Mouse (Mus musculus) R1 (cell line): ENCODE data around the gene Adcy9.

Source experiments
- DNase-seq: peaks from one replicate; pipeline ENCODE4 v3.0.0-alpha.2; 2018; ENCODE audit warnings: low read depth, low spot score

Adcy9 gene

DNA sequence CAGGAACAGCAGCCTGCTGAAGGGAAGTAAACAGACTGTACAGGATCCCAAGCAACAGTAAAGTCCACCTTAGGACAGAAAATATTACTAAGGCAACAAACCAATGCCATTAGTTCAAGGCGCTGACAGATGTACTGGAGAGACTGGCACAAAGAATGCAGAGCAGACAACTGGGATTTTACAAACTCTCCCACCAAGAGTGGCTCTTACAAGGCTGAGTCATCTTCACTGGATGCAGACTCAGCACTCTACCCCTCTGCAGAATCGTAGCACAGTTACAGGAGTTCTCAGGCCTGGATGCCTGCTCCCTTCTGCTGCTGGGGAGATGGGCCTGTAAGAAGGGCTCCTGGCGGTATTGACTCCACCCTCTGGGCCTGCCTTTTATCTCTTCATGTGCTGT lies 99.4 kb downstream of the Adcy9 start:
- no peak for DNase-seq

DNA sequence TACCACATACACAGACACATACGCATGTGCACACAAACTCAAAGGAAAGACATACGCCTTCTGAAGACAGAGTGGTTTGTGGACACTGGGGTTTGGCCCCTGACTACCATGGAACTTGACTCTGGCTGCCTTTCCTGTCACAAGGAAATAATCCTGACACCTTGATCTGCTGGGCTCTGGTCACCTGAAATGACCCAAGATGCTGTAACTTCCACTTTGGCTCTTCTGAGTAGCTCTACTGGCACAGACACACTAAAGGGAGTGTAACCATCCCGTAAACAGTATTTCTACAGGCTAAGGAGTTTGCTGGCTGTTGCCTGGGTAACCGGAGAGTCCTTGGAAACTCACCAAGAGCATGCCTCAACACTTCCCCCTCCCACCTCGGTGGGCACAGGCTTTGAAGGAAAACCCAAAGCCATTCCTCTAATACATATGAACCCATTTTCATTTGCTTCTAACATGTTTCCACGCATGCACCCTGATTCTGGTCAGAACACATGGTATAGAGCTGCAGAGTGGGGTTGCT lies 102.2 kb downstream of the Adcy9 start:
- DNase-seq = no peak

DNA sequence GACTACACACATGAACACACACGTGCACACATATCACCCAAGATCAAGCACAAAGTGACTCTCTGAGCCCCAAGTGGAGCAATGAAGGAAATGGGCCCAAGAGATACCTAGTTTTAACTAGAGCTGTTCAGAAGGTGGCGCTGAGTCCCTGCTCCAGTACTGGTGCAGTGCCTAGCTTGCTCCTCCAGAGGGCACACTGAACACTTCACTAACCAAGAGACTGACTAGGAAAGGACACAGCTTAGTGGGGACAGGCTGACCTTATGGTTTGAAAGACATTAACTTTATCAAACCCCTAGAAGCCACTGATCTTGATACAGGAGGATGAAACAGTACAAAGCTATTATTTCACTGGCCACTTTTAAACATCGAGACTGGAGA lies 104.2 kb downstream of the Adcy9 start:
- peak; percentile 84 for DNase-seq

DNA sequence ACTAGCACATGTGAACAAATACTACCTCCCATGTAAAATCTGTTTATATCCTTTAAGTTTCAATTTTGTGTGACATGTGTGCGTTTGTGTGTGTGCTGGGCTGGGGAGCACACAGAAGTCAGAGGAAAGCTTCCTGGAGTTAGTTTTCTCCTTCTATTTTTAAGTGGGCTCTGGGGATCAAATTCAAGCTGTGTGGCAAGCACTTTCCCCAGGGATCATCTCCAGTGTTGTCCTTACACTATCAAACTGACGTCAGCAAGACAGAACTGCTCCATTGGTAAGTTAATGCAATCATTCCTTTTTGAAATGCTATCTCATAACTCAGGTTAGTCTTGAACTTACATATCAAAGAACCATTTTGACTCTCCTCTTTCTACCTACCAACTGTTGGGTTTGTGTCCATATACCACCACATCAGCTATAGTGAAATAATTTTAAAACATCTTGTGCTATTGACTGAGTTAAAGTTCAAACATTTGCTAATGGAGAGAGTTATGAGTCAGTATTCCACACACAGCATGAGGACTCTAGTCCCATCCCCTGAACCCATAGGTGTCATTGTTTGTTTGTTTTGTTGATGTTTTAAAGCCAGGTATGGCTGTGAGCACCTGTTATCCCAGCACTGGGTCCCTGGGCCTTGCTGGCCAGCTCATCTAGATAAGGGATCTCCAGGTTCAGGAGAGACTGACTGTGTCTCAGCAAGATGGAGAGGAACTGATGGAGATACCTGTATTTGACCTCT lies 104.8 kb downstream of the Adcy9 start:
- DNase-seq = no peak

DNA sequence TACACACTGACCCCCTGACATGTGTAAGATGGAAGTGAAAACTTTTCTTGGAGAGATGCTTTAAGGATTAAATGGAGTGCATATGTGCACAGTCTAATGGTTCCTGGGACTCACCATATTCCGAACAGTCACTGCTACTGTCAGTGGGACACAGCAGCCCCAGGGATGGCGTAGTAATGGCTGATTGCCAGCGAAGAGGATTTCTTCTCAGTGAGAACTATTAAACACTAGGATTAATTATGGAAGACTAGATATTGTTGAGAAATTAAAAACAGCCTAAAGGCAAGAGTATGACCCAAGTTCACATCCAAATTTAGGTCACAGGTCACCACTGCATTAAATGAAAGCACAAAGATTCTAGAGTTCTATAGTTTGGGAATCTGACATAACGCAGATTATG lies 105.4 kb downstream of the Adcy9 start:
- no peak for DNase-seq

DNA sequence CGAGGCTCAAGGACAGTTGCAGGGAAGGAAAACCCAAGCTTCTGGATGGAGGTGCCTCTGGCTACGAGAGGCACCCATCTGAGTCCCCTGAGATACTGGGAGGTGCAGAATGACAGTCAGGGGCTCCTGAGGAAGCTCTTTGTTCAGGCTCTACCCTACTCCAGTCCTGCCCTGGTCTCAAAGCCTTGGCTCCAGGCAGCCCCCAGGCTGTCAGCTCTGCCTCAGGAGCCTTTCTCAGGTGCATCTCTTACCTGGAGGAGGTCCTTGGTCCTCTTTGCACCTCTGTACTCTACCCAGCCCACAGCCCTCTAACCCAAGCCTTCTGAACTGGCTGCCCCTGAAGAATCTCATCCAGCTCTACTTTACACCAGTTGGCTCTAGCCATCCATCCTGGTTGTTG lies 108.3 kb downstream of the Adcy9 start:
- DNase-seq = no peak

DNA sequence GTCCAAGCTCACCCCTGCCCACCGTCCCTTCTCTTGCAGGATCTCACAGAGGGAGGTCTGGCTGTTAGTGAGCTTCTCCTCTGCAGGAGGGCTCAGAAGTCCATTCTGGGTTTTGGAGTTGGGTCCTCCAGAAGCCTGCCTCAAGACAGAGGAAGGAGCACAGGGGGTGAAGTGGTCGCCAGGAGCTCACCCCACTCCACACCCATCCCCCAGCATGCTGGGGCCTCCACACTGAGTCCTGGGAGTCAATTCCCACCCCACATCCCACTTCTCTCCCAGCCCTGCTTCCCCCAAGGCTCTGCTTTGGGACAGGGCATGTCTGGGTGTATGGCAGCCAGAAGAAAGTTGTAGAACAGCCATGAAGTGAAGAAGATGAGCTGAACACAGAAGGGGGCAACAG lies 108.7 kb downstream of the Adcy9 start:
- DNase-seq = no peak

DNA sequence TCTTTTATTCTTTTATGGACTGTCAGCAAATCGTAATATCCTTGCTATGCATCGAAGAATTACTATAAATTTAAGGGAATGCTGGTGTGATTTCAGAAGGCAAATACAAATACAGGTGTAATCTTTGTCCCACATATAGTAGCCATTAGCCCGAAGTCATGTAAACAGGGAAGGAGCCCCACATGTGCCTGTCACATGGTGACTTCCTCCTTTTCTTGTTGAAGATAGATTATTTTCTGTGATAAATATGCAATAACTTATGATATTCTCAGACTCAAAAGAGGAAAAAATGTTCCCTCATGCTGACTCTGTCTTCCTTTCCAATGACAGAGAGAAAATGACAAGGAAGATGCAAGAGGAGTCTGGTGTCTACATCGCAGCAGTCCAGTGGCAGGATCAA lies 112.5 kb downstream of the Adcy9 start:
- no peak for DNase-seq

DNA sequence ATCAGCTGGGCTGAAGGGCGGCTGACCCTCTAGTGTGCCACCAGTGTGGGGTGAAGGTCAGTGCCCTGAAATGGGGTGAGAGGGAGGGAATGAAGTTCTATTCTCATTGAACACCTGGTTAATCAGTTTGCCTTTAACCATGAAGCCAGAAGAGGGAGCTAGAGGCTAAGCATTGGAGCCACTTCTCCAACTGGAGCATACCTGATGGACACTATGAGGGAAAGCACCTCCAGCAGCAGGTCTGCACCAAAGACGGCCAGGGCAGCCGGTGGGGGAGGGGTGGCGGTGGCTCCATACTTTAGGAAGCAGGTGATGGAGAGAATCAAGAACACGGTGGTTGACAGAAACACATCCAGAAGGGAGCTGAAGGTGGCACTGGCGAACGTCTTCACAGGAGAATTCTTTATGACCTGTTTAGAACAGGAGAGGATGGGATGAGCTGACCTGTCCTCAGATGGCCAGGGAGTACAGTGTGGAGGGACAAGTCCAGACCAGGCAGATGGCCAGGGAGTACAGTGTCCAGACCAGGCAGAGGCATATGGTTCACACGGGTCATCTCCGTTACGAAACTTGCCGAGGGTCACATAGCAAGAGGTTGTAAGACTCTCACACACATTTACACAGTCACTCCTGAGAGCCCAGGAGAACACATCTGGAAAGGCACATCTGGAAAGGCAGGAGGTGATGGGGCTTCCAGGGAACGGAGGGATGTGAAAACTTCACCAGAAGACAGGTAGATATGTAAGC lies 115.9 kb downstream of the Adcy9 start:
- peak; percentile 65 for DNase-seq

DNA sequence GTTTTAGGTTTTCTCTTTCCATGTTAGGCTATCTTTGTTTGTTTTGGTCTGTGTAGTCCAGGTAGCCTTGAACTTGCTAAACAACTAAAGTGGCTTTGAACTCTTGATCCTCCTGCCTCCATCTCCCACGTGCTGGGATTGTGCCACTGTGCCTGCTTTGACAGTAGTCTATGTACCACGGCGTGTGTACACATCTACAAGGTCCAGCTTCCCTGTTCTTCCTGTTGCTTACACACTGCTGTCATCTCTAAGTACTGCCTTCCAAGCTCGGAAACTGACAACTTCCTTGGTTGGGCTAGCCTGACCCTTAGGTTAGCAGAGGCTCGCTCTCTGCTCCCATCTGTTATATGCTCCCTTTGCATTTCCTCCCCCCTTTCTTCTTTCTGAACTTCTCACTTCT lies 116.7 kb downstream of the Adcy9 start:
- no peak for DNase-seq

DNA sequence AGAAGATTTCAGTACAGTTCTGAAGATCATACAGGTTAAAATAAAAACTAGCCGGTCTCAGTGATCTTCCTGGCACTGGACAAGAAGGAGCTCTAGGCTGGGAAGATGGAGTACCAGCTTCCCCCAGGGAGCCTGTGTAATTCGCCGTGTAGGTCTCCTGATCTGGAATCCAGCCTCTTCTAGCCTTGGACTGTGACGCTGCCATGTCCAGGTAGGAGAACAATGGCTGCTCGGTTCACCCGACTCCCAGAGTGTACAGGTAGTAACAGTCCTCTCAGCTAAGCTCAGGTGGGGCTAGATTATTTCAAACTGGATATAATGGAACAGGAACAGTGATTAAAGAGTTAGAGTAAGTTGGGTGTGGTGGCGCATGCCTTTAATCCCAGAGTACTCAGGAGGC lies 120.0 kb downstream of the Adcy9 start:
- DNase-seq = no peak

DNA sequence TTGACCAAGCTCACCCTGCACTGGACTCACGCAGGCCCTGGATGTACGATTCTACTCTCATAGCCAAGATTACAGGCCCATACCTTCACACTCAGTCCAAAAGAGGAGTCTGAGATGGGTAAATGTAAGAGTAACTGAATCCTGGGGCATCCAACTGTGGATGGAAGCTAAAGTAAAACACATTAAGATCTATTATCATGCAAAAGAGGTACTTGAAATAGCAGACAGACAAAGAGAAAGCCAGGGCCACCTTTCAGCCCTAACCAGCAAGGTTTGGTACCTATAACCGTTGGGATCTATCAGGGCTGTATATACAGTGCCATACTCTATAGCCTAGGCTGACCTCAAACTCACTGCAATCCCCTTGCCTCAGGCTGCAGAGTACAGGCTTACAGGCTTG lies 127.0 kb downstream of the Adcy9 start:
- peak; percentile 84 for DNase-seq

DNA sequence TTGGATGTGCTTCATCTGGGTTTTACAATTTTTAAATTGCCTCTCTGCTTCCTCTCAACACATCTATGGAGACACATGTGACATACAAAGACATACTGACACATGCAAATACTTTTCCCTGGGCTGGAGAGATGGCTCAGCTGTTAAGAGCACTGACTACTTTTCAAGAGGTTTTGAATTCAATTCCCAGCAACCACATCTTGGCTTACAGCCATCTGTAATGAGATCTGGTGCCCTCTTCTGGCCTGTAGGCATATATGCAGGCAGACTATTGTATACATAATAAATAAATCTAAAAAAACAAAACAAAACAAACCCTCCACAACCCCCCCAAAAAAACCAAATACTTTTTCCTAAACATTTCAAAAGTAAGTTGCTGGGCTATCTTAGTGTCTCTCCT lies 130.8 kb downstream of the Adcy9 start:
- peak; percentile 63 for DNase-seq

DNA sequence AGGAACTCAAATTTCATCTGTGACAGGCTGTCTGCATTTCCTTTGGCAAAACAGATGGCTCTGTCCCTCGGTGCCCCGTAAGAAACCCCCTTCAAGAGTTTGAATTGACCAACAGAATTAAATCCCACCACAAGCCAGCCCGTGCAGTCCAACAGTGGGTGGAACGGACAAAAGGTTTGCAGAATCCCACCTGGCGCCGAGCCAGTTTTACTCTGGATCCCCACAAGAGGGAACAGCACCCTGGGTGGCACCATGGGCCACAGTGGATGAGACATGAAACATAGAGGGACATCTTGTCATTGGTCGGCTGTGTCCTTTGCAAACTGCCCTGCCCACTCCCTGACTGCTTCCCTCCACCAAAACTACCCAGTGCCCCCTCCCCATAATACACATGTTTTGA lies 133.7 kb downstream of the Adcy9 start:
- DNase-seq = no peak

DNA sequence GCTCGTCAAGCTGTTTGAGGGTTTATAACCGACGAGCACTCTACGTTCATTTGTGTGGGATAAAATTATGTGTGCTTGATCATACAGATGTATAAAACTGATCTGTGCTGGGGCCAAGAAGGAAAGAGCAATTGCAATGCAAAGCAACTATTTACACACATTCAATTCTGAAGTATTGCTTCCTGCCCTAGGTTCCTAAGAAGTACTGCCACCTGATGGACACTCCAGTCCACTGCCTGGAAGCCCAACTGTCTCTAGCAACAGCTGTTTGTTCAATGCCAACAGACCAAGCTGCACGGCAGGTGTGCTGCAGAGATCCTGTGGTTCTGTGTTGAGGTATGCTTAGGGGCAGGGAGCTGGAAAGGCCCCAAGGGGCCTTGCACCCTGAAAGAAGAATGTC lies 135.0 kb downstream of the Adcy9 start:
- DNase-seq = peak; percentile 62

DNA sequence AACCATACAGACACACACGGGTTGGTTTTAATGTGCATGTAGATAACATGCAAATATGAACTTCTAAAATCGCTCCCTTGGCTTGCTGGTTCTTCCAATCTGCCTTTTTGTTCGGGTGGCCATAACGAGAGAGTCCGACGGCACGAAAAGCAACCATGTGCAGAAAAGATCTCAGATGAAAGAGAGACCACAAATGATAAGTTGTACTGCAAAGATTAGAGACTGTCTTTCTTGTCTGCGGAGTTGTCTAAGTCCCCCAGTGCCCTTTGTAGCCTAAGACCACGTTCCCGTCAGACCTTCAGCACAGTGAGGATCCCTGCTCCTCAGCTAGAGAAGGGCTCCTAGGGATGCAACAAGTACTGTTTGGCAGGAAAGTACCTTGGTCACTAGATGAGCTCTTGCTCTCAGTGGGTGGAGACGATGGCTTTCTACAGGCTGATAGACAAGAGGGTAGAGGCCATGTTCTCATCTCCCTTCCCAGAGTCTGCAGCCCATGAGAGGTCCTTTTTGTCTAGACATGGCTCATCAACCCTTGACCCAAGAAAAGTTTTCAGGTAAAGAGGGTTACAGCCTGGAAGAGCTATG lies 136.9 kb downstream of the Adcy9 start:
- DNase-seq = peak; percentile 39

DNA sequence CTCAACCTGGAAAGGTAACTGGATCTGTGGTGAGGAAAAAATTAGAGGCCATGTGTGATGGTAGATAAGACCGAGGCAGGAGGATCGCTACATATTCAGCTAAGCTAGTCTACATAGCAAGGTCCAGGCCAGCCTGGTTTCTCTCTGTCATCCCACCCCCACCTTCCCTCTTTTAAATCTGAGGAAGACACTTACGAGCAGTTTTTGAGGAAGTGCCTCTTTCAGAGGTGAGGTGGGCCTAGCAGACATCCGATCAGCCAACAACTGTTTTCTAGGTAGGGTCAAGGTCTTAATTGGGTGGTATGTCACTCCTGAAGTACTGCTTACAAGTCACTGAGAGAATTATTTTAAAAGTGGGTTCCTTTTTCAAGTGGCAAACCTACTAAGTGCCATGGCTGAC lies 138.8 kb downstream of the Adcy9 start:
- peak; percentile 32 for DNase-seq

DNA sequence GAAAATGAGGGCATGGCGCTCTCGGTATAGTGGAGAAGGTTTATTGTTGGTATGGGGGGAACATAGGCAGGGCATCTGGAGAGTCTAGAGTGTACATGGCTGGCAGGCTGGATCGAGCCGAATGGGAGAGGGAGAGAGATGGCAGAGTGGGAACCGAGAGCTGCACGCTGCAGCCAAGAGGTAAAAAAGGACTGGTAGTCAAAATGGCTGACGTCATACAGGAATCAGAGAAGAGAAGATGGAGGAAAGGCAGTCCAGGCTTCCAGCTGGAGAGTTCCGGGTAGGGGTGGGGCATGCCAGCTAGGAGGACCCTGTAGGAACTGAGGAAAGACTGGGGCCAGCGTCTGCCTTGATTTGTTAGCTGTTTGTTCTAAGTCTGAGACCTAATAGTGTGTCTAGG lies 139.3 kb downstream of the Adcy9 start:
- DNase-seq = peak; percentile 76

DNA sequence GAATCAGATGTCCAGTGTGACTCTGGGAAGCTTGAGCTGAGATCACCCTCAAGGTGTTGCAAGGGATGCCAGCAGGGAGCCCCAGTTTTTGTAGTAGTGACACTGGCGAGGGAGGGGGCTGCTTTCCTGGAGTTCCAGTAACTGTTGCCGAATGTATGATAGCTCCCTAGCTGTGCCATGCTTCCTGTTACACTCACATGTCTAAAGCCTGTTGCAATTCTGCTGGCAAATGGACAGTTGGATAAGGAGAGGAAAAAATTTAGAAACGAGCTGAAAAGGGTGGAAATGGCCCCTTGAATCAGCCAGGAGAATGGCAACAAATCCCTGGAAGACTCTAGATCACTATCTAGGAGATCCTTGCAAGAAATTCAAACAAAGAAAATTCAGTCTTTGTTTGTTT lies 140.7 kb downstream of the Adcy9 start:
- no peak for DNase-seq

DNA sequence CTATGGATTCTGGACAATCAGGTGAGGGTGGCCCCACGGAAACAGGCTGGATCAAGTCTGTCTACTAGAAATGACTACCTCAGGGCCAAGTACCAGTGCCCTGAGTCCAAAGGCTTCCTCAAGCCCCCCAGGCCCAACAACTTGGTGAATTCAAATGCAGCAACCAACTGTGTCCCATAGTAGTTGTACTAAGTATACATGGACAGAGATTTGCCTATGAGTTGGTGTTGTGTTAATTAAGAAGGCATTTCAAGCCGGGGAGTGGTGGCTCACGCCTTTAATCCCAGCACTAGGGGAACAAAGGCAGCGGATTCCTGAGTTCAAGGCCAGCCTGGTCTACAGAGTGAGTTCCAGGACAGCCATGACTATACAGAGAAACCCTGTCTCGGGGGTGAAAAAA lies 143.7 kb downstream of the Adcy9 start:
- peak; percentile 96 for DNase-seq

DNA sequence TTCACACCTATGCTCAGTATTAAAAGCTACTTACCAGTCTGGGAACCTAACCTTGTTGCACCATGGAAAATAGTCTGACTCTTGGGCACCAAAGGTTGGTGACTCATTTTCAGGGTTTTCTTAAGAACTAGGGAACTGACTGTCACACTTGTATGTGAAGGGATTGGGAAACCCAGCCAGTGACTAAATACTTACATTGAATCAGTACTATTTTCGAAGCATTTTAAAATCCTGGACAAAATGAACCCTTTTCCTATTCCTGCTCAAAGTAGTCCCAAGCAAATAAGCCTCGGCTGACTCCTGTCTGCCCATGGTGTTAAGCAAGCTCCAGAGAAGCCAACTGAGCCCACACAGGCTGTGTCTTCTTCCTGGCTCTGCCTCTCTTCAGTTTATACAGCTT lies 144.1 kb downstream of the Adcy9 start:
- no peak for DNase-seq

DNA sequence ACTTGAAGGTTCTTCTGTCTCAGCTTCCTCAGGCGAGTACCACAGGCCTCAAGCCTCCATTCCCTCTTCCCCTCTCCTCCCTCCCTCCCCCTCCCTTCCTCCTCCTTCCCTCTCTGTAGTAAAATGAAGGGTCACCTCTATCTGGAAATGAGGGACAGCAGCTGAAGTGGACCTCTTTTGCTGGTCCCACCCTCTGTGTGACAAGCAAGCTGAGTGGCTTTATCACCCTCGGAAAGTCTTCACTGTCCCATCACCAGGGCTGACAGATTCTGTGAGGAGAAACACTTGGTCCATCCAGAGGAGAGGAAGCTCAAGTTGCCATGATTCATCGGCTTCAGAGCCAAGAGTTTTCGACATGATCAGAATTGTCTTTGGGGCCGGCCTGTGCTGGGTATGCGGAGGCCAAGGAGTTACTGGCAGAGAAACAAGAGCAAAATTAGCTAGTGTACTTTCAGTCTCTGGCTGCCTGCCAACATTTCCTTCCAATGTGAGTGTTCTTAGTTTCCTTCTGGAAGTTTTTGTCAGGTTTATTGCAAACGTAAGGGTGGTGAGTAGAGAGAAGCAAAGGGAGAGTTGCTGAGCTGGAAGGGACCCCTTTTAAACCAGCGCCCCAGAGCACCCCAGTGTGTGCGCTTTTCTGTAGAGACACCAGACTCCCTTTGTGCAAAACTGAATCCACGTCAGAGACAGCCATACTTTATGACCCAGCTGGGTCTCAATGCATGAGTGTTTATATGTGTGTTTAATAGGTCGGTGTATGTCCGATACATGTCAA lies 146.4 kb downstream of the Adcy9 start:
- DNase-seq = no peak
